Mouse (Mus musculus) heart, embryonic 16.5 days (tissue): ENCODE data around the gene Stab2. TPM values are rescaled to one million over a fixed set of nuclear protein-coding genes. Genes with fewer than 3 reads are reported as not detected.
A peak's percentile ranks its signal among the peaks of the same experiment; 100 is the strongest.

Experiments
- ATAC-seq: fragments of 200-750 bp; cut with Nextera tagmentation; replicated peaks from 2 replicates; pipeline ENCODE4 v1.8.0; 2017; ENCODE audit warnings: moderate number of reproducible peaks; ENCODE audit not compliant: insufficient read depth, low FRiP score; ENCODE audit errors: extremely low read depth
- H3K27ac ChIP-seq: fragments of 300-500 bp; sonication (generic); 2 replicates; pipeline ENCODE4 v1.5.1; 2014; ENCODE audit warnings: mild to moderate bottlenecking, low read length, control low read depth, moderate library complexity
- H3K27me3 ChIP-seq: fragments of 300-500 bp; sonication (generic); 2 replicates; pipeline ENCODE4 v1.6.1; 2014; ENCODE audit warnings: low read length, mixed read lengths; ENCODE audit not compliant: control insufficient read depth, insufficient read depth
- H3K36me3 ChIP-seq: fragments of 300-500 bp; sonication (generic); 2 replicates; pipeline ENCODE4 v1.6.1; 2014; ENCODE audit not compliant: control insufficient read depth, insufficient read depth
- H3K4me1 ChIP-seq: fragments of 300-500 bp; sonication (generic); 2 replicates; pipeline ENCODE4 v1.6.1; 2014; ENCODE audit warnings: low read length, mixed read lengths; ENCODE audit not compliant: control insufficient read depth, insufficient read depth
- H3K4me2 ChIP-seq: fragments of 300-500 bp; sonication (generic); 2 replicates; pipeline ENCODE4 v1.6.1; 2014; ENCODE audit warnings: low read depth, mild to moderate bottlenecking, control low read depth, low read length
- H3K4me3 ChIP-seq: fragments of 300-500 bp; sonication (generic); 2 replicates; pipeline ENCODE4 v1.5.1; 2014; ENCODE audit warnings: mild to moderate bottlenecking, control low read depth, low read length
- H3K9ac ChIP-seq: fragments of 300-500 bp; sonication (generic); 2 replicates; pipeline ENCODE4 v1.6.1; 2014; ENCODE audit warnings: low read length, control low read depth
- H3K9me3 ChIP-seq: fragments of 300-500 bp; sonication (generic); replicated peaks from 2 replicates; pipeline ENCODE4 v1.6.1; 2016; ENCODE audit warnings: low read length; ENCODE audit not compliant: control insufficient read depth
- WGBS: fragments of 180-500 bp; shearing (Covaris S2); extraction: QIAGEN DNeasy Blood & Tissue Kit; methylation state at CpG from one replicate; pipeline ENCODE4 v1.1.7; 2014; 5-methylcytosine and 5-hydroxymethylcytosine counted together
- polyA plus RNA-seq: library from polyadenylated mRNA; unstranded; fragments of >200 nt; fragmentation: Nextera tagmentation; extraction: Ambion mirVana; gene quantifications from 2 replicates; pipeline ENCODE4 v1.2.1, GENCODE M21; 2015

The Stab2 gene
- polyA plus RNA-seq, 1 experiment from 2014 or later, result 0.83 TPM

- no peak overlapping the region for H3K9ac ChIP-seq
- H3K4me3 ChIP-seq, result no peak overlapping the region
- H3K4me1 ChIP-seq, result no peaks in the 10 kb centered on the region
- no peaks in the 10 kb centered on the region for H3K9me3 ChIP-seq
- H3K36me3 ChIP-seq, result no peaks in the 10 kb centered on the region
- no peak for ATAC-seq
- WGBS, result 89% methylated on average over 4 of the region's 4 CpGs
- no peak overlapping the region for H3K4me2 ChIP-seq
- no peak overlapping the region for H3K27ac ChIP-seq
- no peaks in the 10 kb centered on the region for H3K27me3 ChIP-seq
Measured at GRCm38 (mm10) chr10:86940591-86940990, 67.2 kb downstream of the Stab2 start.

GRCm38 (mm10) chr10:86934376-86934775 lies 73.4 kb downstream of the Stab2 start:
- 40% methylated on average over 6 of the region's 6 CpGs for WGBS
- H3K4me2 ChIP-seq, result no peak overlapping the region
- H3K4me1 ChIP-seq, result no peaks in the 10 kb centered on the region
- H3K4me3 ChIP-seq, result no peak overlapping the region
- H3K27ac ChIP-seq, result no peak overlapping the region
- no peaks in the 10 kb centered on the region for H3K9me3 ChIP-seq
- no peaks in the 10 kb centered on the region for H3K27me3 ChIP-seq
- no peak for ATAC-seq
- H3K9ac ChIP-seq, result no peak overlapping the region
- H3K36me3 ChIP-seq, result no peaks in the 10 kb centered on the region

- Histone ChIP-seq H3K4me1 (no peaks in the 10 kb centered on the region), H3K9ac (no peak overlapping the region), H3K36me3 (no peaks in the 10 kb centered on the region), H3K27ac (no peak overlapping the region), H3K27me3 (no peaks in the 10 kb centered on the region), H3K4me3 (no peak overlapping the region), H3K9me3 (no peaks in the 10 kb centered on the region), H3K4me2 (no peak overlapping the region)
- WGBS, result 43% methylated on average over 3 of the region's 3 CpGs
- no peak for ATAC-seq
Measured at GRCm38 (mm10) chr10:86933906-86934305, 73.9 kb downstream of the Stab2 start.

GRCm38 (mm10) chr10:86933180-86933695 lies 74.6 kb downstream of the Stab2 start:
- 59% methylated on average over 9 of the region's 9 CpGs for WGBS
- peak; percentile 37; the same call in 1 of the 2 replicates for ATAC-seq
- Histone ChIP-seq H3K27me3 (no peaks in the 10 kb centered on the region), H3K4me2 (no peak overlapping the region), H3K36me3 (no peaks in the 10 kb centered on the region), H3K27ac (no peak overlapping the region), H3K4me1 (no peaks in the 10 kb centered on the region), H3K4me3 (no peak overlapping the region), H3K9me3 (no peaks in the 10 kb centered on the region), H3K9ac (no peak overlapping the region)

- 83% methylated on average over 1 of the region's 1 CpGs for WGBS
- H3K27me3 ChIP-seq, result no peaks in the 10 kb centered on the region
- H3K27ac ChIP-seq, result no peak overlapping the region
- no peak overlapping the region for H3K9ac ChIP-seq
- H3K4me3 ChIP-seq, result no peak overlapping the region
- H3K36me3 ChIP-seq, result no peaks in the 10 kb centered on the region
- no peaks in the 10 kb centered on the region for H3K9me3 ChIP-seq
- no peaks in the 10 kb centered on the region for H3K4me1 ChIP-seq
- ATAC-seq, result no peak
- no peak overlapping the region for H3K4me2 ChIP-seq
Measured at GRCm38 (mm10) chr10:86923602-86924001, 84.2 kb downstream of the Stab2 start.

GRCm38 (mm10) chr10:86915595-86915994 lies 92.2 kb downstream of the Stab2 start:
- Histone ChIP-seq H3K4me3 (no peak overlapping the region), H3K27ac (no peak overlapping the region), H3K27me3 (no peaks in the 10 kb centered on the region), H3K9me3 (no peaks in the 10 kb centered on the region), H3K4me1 (no peaks in the 10 kb centered on the region), H3K36me3 (no peaks in the 10 kb centered on the region), H3K9ac (no peak overlapping the region), H3K4me2 (no peak overlapping the region)
- ATAC-seq, result no peak

- WGBS, result 90% methylated on average over 18 of the region's 18 CpGs
- ATAC-seq, result no peak
- H3K9me3 ChIP-seq, result no peaks in the 10 kb centered on the region; the same call in 1 of the 2 replicates
Measured at GRCm38 (mm10) chr10:86908562-86908961, 99.3 kb downstream of the Stab2 start.

GRCm38 (mm10) chr10:86907043-86907442 lies 100.8 kb downstream of the Stab2 start:
- no peaks in the 10 kb centered on the region for H3K36me3 ChIP-seq
- H3K4me3 ChIP-seq, result no peak overlapping the region
- no peak overlapping the region for H3K27ac ChIP-seq
- no peaks in the 10 kb centered on the region for H3K27me3 ChIP-seq
- 61% methylated on average over 6 of the region's 6 CpGs for WGBS
- H3K9me3 ChIP-seq, result no peaks in the 10 kb centered on the region; the same call in 1 of the 2 replicates
- no peak for ATAC-seq
- H3K4me1 ChIP-seq, result no peaks in the 10 kb centered on the region
- H3K9ac ChIP-seq, result no peak overlapping the region
- no peak overlapping the region for H3K4me2 ChIP-seq

More at GRCm38 (mm10) chr10:86908562-86908961, 99.3 kb downstream of the Stab2 start:
- H3K4me2 ChIP-seq, result no peak overlapping the region
- H3K9ac ChIP-seq, result no peak overlapping the region
- no peaks in the 10 kb centered on the region for H3K4me1 ChIP-seq
- H3K36me3 ChIP-seq, result no peaks in the 10 kb centered on the region
- H3K27ac ChIP-seq, result no peak overlapping the region
- no peaks in the 10 kb centered on the region for H3K27me3 ChIP-seq
- no peak overlapping the region for H3K4me3 ChIP-seq

- WGBS, result 47% methylated on average over 2 of the region's 2 CpGs
- Histone ChIP-seq H3K4me2 (no peak overlapping the region), H3K4me1 (no peaks in the 10 kb centered on the region), H3K36me3 (no peaks in the 10 kb centered on the region), H3K27ac (no peak overlapping the region), H3K4me3 (no peak overlapping the region), H3K9me3 (no peaks in the 10 kb centered on the region), H3K9ac (no peak overlapping the region), H3K27me3 (no peaks in the 10 kb centered on the region)
- no peak for ATAC-seq
Measured at GRCm38 (mm10) chr10:86895531-86895930, 112.3 kb downstream of the Stab2 start.
